18 mouse cellular contexts compared by ENCODE assay signal in genomic region chr3:22238106-22238900, GRCm38 (mm10).
DNase-seq lines count a peak whose midpoint lies in the region; ATAC-seq and TF ChIP-seq lines count a peak whose summit lies in the region.
"Had no signal": no experiment of that assay in that cellular context is flagged by ENCODE, and none has a peak within 500 bp of the region (broad histone marks: within the 10 kb centered on the region; RNA-seq: fewer than 3 reads in every experiment).

No protein-coding gene starts in this region.

- 86% methylated on average over 16 of the region's 16 CpGs for WGBS in embryonic facial prominence, embryonic 14.5 days
- 93% methylated on average over 16 of the region's 16 CpGs for WGBS in embryonic facial prominence, embryonic 10.5 days
- WGBS in kidney, postnatal 0 days = 81% methylated on average over 16 of the region's 16 CpGs
- WGBS in kidney, embryonic 15.5 days = 84% methylated on average over 16 of the region's 16 CpGs

- no peaks in the 10 kb centered on the region for H3K36me3 ChIP-seq in embryonic facial prominence, embryonic 14.5 days (ENCODE audit: control insufficient read depth, insufficient read depth, low read length)
- H3K36me3 ChIP-seq in embryonic facial prominence, embryonic 10.5 days (replicated peaks) = no peaks in the 10 kb centered on the region
- H3K36me3 ChIP-seq in kidney, postnatal 0 days (ENCODE audit: insufficient read depth, low read length) = no peaks in the 10 kb centered on the region
- no peaks in the 10 kb centered on the region for H3K36me3 ChIP-seq in kidney, embryonic 15.5 days
- H3K36me3 ChIP-seq: hindbrain, embryonic 15.5 days; liver, embryonic 13.5 days; neural tube, embryonic 12.5 days; stomach, embryonic 15.5 days had no signal

- H3K4me2 ChIP-seq in embryonic facial prominence, embryonic 14.5 days (ENCODE audit: low read depth, low read length) = no peak overlapping the region
- H3K4me2 ChIP-seq in kidney, postnatal 0 days (ENCODE audit: low read length) = no peak overlapping the region
- H3K4me2 ChIP-seq in kidney, embryonic 15.5 days = no peak overlapping the region
- H3K4me2 ChIP-seq: hindbrain, embryonic 15.5 days; liver, embryonic 13.5 days; neural tube, embryonic 12.5 days; stomach, embryonic 15.5 days had no signal

- H3K27me3 ChIP-seq in embryonic facial prominence, embryonic 14.5 days (replicated peaks; ENCODE audit: control insufficient read depth, insufficient read depth, low read length) = no peaks in the 10 kb centered on the region
- no peaks in the 10 kb centered on the region for H3K27me3 ChIP-seq in embryonic facial prominence, embryonic 10.5 days (replicated peaks; ENCODE audit: low read depth, poor library complexity, severe bottlenecking)
- H3K27me3 ChIP-seq in kidney, postnatal 0 days (ENCODE audit: insufficient read depth, low read length) = no peaks in the 10 kb centered on the region
- no peaks in the 10 kb centered on the region for H3K27me3 ChIP-seq in kidney, embryonic 15.5 days
- H3K27me3 ChIP-seq: CH12.LX; hindbrain, embryonic 15.5 days; liver, embryonic 13.5 days; megakaryocyte, embryonic 14.5 days; neural tube, embryonic 12.5 days; stomach, embryonic 15.5 days had no signal

- no peak overlapping the region for H3K27ac ChIP-seq in embryonic facial prominence, embryonic 14.5 days (replicated peaks; ENCODE audit: low read depth, low read length)
- no peak overlapping the region for H3K27ac ChIP-seq in embryonic facial prominence, embryonic 10.5 days (replicated peaks)
- no peak overlapping the region for H3K27ac ChIP-seq in kidney, postnatal 0 days
- no peak overlapping the region for H3K27ac ChIP-seq in kidney, embryonic 15.5 days
- H3K27ac ChIP-seq: hindbrain, embryonic 15.5 days; liver, embryonic 13.5 days; neural tube, embryonic 12.5 days; stomach, embryonic 15.5 days had no signal

- H3K9ac ChIP-seq in embryonic facial prominence, embryonic 14.5 days (ENCODE audit: low read depth, low read length) = no peak overlapping the region
- H3K9ac ChIP-seq in kidney, postnatal 0 days (ENCODE audit: low read depth, low read length) = no peak overlapping the region
- no peak overlapping the region for H3K9ac ChIP-seq in kidney, embryonic 15.5 days
- H3K9ac ChIP-seq: hindbrain, embryonic 15.5 days; liver, embryonic 13.5 days; neural tube, embryonic 12.5 days; stomach, embryonic 15.5 days had no signal

- TF ChIP-seq CTCF in kidney, postnatal 0 days (IDR thresholded peaks at IDR 0.05; ENCODE audit: low read depth) = no peak

- ATAC-seq in embryonic facial prominence, embryonic 14.5 days (ENCODE audit: low read depth) = no peak
- ATAC-seq in kidney, postnatal 0 days (replicated peaks; ENCODE audit: low FRiP score, low read depth) = no peak
- no peak for ATAC-seq in kidney, embryonic 15.5 days (replicated peaks; ENCODE audit: low FRiP score)
- ATAC-seq: forebrain, embryonic 14.5 days had no signal

- DNase-seq in embryonic facial prominence, embryonic 14.5 days (ENCODE audit: low spot score) = peak; percentile 20
- DNase-seq in embryonic facial prominence, embryonic 10.5 days (ENCODE audit: low spot score) = no peak
- peak; percentile 41 for DNase-seq in kidney, postnatal 0 days (ENCODE audit: low spot score)
- DNase-seq in heart, postnatal 4 days = peak; percentile 11
- DNase-seq in lung, postnatal 36 days = peak; percentile 52
- DNase-seq in right cerebral cortex, postnatal 36 days (ENCODE audit: low spot score in 2 of 2) = no peak
- DNase-seq in spleen, adult 18-20 months = no peak
- DNase-seq: adrenal gland, postnatal 14 days; cerebellum, adult 2 months; liver, embryonic 13.5 days; right cerebral cortex, postnatal 4 days had no signal

- H3K4me3 ChIP-seq in embryonic facial prominence, embryonic 14.5 days (ENCODE audit: low read depth, low read length) = no peak overlapping the region
- H3K4me3 ChIP-seq in embryonic facial prominence, embryonic 10.5 days = no peak overlapping the region
- no peak overlapping the region for H3K4me3 ChIP-seq in kidney, postnatal 0 days (replicated peaks; ENCODE audit: low read depth, low read length)
- H3K4me3 ChIP-seq in kidney, embryonic 15.5 days (replicated peaks) = no peak overlapping the region
- H3K4me3 ChIP-seq: hindbrain, embryonic 15.5 days; liver, embryonic 13.5 days; megakaryocyte, embryonic 14.5 days; neural tube, embryonic 12.5 days; stomach, embryonic 15.5 days had no signal

- 0 out of 2 replicates have a peak, but pooled peaks cover 3% of the 10 kb centered on the region for H3K9me3 ChIP-seq in embryonic facial prominence, embryonic 14.5 days (ENCODE audit: control insufficient read depth, low read length)
- H3K9me3 ChIP-seq in embryonic facial prominence, embryonic 10.5 days = peaks cover 11% of the 10 kb centered on the region
- no peaks in the 10 kb centered on the region for H3K9me3 ChIP-seq in kidney, postnatal 0 days (replicated peaks; ENCODE audit: low read length)
- H3K9me3 ChIP-seq in kidney, embryonic 15.5 days (replicated peaks) = no peaks in the 10 kb centered on the region
- H3K9me3 ChIP-seq: hindbrain, embryonic 15.5 days; liver, embryonic 13.5 days; stomach, embryonic 15.5 days had no signal

- no peaks in the 10 kb centered on the region for H3K4me1 ChIP-seq in embryonic facial prominence, embryonic 14.5 days (ENCODE audit: control insufficient read depth, insufficient read depth, low read length)
- no peaks in the 10 kb centered on the region for H3K4me1 ChIP-seq in embryonic facial prominence, embryonic 10.5 days
- H3K4me1 ChIP-seq in kidney, postnatal 0 days (replicated peaks; ENCODE audit: insufficient read depth, low read length) = no peaks in the 10 kb centered on the region
- no peaks in the 10 kb centered on the region for H3K4me1 ChIP-seq in kidney, embryonic 15.5 days
- H3K4me1 ChIP-seq: hindbrain, embryonic 15.5 days; liver, embryonic 13.5 days; neural tube, embryonic 12.5 days; stomach, embryonic 15.5 days had no signal

Comparison
In these comparisons a context has a peak if more than half of its experiments do, and no peak if none do; other contexts are left out.
1. DNase-seq: peak in embryonic facial prominence, embryonic 14.5 days (single experiment), kidney, postnatal 0 days (single experiment), heart, postnatal 4 days (single experiment) and lung, postnatal 36 days (single experiment); none in embryonic facial prominence, embryonic 10.5 days (single experiment), right cerebral cortex, postnatal 36 days (0 of 2) and spleen, adult 18-20 months (0 of 2).